Mouse (Mus musculus): ENCODE measurements around the gene Trim41. TPM values are rescaled to one million over a fixed set of nuclear protein-coding genes. Genes with fewer than 3 reads are reported as not detected.

Trim41 gene
- total RNA-seq, 1 experiment from 2014 or later, result 50.2 TPM

- no peak for ATAC-seq (replicated peaks; ENCODE audit: low read depth, poor library complexity, severe bottlenecking)
These were observed 53.0 kb downstream of the Trim41 start for GRCm38 (mm10) chr11:48764119-48764518.

- ATAC-seq (replicated peaks; ENCODE audit: low read depth, poor library complexity, severe bottlenecking), result no peak
These were observed 58.1 kb downstream of the Trim41 start for GRCm38 (mm10) chr11:48759021-48759420.

Other genes starting within 250 kb of the Trim41 start
- 1,552 and 1,662 TPM in 2 replicates for gene Rack1, start 17.0 kb downstream of the Trim41 start, total RNA-seq (2017)
- 0.19 and 0.78 TPM in 2 replicates for gene Trim7, start 8.8 kb upstream of the Trim41 start, total RNA-seq (2017)
- 48.6 and 64.4 TPM in 2 replicates for gene Gm12184, start 9.3 kb upstream of the Trim41 start, total RNA-seq (2017)
- 49.1 and 58.2 TPM in 2 replicates for gene Irgm1, start 54.3 kb upstream of the Trim41 start, total RNA-seq (2017)
- 0.59 and 1.5 TPM in 2 replicates for gene Gm5431, start 84.9 kb upstream of the Trim41 start, total RNA-seq (2017)
- 60.6 and 73.1 TPM in 2 replicates for gene Psme2b, start 128.8 kb upstream of the Trim41 start, total RNA-seq (2017)
- 3.0 and 4.1 TPM in 2 replicates for gene Olfr56, start 161.5 kb upstream of the Trim41 start, total RNA-seq (2017)
- 6.5 and 15.8 TPM in 2 replicates for gene 9930111J21Rik1, start 162.0 kb upstream of the Trim41 start, total RNA-seq (2017)
- 1.2 and 6.7 TPM in 2 replicates for gene Gm12185, start 174.9 kb upstream of the Trim41 start, total RNA-seq (2017)
- 11.0 and 21.7 TPM in 2 replicates for gene Tgtp1, start 176.8 kb upstream of the Trim41 start, total RNA-seq (2017)
- 22.4 and 24.8 TPM in 2 replicates for gene 9930111J21Rik2, start 233.9 kb upstream of the Trim41 start, total RNA-seq (2017)
- 190 and 320 TPM in 2 replicates for gene Tgtp2, start 246.9 kb upstream of the Trim41 start, total RNA-seq (2017)